Mouse (Mus musculus): ENCODE results near the gene Pcsk2. TPM values are rescaled to one million over a fixed set of nuclear protein-coding genes. Genes with fewer than 3 reads are reported as not detected.

Pcsk2 gene
- total RNA-seq, 2 experiments from 2014 or later: 163 to 169 TPM

DNA sequence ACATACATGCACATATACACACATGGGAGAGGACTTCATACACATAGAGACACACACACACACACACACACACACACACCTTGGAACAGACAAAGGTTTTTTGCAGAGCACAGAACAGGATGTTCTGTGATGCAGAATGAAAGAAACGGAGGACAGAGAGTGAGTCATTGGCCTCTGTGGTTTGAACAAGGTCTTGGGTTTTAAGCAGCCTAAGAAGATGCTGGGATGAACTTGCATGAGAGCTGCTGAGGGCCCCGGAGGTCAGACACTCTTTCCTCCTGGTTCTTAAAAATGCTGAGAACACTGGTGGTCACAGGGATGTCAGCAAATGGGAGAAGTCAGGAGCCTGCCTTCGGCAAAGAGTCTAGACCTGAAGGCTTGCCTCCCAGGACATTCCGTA, 178.1 kb downstream of the Pcsk2 start:
- no peak for DNase-seq (ENCODE audit: low spot score in 2 of 2)

DNA sequence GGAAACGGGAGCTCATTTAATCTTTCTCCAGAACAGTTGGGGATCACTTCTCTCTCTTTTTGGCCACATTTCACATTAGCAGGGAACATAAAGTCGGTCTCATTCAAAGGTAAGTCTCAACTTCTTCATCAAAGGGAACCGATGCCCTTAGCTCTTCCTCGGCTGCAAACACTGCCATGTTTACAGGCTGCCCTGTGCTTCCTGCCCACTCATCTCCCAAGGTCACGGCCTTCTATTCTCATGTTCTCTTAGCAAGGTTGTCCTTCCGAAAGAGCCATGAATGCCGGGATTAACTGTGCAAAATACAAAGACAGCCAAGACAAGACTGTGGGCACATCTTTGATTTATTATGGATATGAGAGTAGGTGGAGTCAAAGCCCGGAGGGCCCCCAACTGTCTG, 178.8 kb downstream of the Pcsk2 start:
- DNase-seq (ENCODE audit: low spot score in 2 of 2): no peak

DNA sequence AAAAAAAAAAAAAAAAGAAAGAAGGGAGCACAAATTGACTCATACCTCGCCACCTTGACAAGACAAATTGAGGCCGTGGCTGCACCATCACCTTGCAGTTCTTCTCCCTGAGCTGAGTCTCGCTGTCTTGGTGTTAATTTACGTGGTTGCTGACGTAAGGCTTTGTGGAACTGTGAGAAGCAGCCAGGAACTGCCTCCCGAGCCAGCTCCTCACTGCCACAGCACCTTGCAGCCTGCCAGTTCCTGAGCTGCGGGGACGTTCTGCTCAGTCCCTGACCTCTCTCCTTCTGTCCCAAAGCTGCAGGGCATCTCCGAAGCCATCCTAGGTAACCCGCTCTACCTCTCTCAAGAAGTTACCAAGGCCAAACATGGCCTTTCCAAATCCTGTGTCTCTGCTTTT, 186.5 kb downstream of the Pcsk2 start:
- no peak for DNase-seq (ENCODE audit: low spot score in 2 of 2)

DNA sequence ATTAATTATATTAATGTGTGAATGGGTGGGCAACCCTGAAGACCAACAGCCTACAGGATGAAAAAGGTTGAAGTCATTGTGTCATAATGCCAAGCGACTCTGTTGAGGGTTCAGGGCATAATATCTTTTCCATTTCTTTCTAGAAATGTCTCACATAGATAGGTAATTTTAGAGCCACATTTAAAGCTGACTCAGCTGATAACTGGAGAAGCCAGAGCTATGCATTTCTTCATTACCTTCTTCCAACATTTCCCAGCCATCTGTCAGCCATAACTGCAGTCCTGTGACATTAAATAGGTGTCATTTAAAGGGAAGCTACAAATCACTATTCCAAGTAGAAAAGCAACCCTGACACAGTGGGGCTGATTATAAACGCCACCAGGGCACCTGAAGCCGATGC, 189.5 kb downstream of the Pcsk2 start:
- DNase-seq (ENCODE audit: low spot score in 2 of 2): no peak

DNA sequence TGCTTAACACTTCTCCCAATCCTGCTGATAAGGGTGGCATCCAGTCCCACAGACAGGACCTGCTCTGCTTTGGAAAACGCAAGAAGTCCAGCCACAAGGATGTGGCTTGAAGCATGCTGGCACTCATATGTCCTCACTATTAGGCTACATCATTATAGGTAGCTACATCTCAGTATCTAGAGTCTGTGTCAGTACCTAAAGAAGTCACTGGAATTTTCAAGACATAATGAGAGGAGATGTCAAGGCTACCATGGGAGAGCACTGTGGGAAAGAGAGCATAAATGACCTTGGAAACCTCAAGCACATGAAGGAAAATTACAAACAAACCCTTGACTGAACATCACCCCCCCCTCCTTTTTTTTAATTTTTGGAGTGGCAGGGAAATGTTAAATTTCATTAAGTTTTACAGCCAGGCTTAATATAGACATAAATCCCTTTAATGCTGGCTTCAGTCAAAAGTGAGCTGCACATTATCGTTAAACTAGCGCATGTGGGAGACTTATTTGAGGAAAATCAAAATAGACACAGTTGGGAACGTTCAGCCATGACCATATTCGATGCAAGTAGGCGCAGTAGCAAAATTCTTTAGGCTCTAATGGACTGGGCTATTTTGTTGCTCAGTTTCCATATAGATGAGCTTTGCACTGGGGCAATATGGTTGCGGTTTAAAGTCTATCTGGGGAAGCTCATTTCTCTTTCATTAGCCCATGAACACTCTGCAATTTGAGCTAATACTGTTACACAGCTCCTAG, 193.7 kb downstream of the Pcsk2 start:
- DNase-seq (ENCODE audit: low spot score in 2 of 2): no peak

DNA sequence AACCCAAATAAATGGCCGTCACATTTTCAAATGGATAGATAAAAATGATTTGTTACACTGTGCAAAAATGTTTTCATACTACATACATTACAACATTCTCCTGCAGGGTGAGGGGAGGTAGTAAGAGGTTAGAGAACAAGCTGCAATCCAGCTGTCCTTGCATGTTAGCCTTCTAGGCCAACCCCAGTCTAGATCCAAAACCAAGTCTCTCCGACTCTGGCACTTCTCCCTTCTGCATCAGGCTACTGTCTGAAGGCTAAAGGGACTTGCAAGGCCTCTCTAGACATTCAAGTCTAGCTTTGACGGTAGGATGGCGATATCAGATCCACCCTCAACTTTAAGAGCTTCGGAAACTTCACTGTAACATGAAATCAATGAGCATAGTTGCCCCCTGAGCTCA, 196.5 kb downstream of the Pcsk2 start:
- no peak for DNase-seq (ENCODE audit: low spot score in 2 of 2)

DNA sequence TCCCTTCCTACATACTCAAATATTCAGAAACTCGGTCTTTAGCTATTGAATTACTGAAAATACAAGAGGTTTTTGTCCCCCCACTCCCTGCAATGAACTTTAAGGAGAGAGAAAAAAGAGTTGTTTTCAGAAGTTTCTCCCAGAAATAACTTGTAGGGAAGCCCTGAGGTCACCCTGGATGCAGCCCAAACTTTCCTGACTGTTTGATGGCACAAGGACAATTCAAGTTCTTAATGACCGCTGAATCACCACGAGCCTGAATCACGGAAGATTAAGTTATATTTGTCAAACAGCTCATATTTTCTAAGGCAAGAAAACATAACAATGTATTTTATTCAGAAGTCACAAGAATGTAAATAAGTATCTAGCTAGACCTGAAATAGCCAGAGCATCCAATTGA, 197.1 kb downstream of the Pcsk2 start:
- DNase-seq (ENCODE audit: low spot score in 2 of 2): no peak

DNA sequence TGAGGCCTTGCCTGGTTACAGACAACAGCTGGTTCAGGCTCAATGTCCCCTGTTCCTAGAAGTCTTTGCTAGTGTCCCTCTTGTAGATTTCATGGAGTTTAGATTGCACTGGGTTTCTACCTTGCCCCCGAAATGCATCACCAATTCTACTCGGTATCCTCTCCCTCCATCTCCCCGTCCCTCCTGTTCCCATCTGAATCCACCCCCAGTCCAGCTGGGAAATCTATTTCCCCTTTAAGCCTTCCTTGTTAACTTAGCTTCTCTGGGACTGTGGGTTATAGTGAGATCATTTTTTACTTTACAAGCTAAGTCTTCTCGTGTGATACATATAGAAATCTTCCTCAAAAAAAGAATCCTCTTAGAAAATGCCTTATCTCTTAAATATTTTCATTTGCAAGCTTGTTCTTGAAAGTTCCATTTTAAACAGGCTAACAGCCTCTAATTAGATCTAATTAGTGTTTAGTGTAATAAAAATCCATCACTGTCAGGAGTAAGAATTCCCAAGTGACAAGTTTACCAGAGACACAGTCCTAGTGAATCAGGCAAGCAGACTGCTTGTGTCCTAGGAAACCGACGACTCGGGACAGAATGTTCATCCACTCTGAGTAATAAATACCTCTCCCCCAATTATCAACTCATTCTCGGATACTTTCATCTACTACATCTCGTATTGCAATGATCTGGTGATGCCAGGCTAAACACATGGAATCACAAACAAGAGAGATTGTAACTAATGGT, 206.3 kb downstream of the Pcsk2 start:
- peak; percentile 18 to 49 for DNase-seq (ENCODE audit: low spot score in 2 of 2)

DNA sequence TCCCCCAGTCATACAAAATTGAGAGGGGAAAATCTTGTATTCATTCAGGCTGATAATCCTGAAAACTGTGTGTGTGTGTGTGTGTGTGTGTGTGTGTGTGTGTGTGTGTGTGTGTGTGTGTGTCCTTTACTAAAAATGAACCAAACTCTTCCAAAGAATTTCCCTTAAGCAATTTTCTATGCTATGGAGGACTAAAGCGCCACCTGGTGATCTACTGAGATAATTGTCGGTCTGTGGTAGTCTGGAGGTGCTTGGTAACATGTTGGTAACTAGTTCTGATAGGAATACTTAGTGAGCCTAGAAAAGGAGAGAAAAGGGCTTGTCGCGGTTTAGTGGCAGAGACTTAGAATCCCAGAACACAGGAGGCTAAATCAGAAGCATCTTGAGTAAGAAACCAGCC, 230.5 kb downstream of the Pcsk2 start:
- DNase-seq (ENCODE audit: low spot score in 2 of 2): peak in 1 of 2 experiments; percentile 73

DNA sequence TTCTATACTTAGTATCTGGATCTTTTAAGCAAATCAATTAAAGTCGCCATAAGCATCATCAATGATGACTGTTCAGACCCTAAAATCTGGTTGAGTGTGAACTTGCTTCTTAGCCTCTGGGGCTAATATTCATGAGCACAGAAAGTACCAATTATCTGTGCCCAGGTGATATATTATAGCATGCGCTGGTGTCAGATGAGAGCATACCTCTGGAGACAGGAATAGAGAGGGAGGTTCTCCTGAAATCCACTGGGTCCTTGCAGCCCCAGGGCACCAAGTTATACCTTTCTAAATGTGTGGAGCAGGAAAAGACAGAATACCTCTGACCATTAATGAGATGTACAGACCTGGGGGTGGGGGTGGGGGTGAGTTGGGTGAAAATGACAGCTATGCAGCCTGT, 234.4 kb downstream of the Pcsk2 start:
- DNase-seq (ENCODE audit: low spot score in 2 of 2): no peak

DNA sequence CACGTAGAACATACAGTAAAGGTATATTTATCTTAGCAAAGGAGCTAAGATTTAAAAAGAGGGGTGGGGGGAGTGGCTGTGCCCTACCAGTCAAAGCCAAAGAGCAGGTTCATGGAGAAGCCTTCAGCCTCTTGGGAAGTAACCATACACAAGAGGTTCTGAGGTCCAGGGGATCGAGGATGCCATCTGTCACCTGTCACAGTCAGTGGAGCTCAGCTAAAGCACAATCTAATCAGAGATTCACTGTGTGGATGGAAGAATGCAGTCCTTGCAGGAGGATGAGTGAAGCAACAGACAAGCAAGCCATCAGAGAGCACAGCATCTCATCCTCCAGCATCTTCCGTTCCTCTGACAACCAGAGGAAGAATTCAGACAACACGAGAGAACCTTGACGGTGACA, 244.0 kb downstream of the Pcsk2 start:
- no peak for DNase-seq (ENCODE audit: low spot score in 2 of 2)

DNA sequence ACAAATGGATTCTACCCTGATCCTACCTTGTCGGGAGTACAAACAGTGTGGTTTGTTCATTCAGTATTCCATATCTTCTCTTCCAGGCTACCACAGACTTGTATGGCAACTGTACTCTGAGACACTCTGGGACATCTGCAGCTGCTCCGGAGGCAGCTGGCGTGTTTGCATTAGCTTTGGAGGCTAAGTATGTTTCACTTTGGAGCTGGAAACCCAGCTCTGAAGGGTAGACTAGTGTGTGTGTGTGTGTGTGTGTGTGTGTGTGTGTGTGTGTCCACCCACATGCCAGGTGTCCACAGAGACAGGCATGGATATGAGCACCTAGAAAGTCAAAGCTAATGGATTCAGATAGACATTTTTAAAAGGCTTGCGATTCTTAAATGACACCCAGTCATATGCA, 249.9 kb downstream of the Pcsk2 start:
- peak in 1 of 2 experiments; percentile 54 for DNase-seq (ENCODE audit: low spot score in 2 of 2)

DNA sequence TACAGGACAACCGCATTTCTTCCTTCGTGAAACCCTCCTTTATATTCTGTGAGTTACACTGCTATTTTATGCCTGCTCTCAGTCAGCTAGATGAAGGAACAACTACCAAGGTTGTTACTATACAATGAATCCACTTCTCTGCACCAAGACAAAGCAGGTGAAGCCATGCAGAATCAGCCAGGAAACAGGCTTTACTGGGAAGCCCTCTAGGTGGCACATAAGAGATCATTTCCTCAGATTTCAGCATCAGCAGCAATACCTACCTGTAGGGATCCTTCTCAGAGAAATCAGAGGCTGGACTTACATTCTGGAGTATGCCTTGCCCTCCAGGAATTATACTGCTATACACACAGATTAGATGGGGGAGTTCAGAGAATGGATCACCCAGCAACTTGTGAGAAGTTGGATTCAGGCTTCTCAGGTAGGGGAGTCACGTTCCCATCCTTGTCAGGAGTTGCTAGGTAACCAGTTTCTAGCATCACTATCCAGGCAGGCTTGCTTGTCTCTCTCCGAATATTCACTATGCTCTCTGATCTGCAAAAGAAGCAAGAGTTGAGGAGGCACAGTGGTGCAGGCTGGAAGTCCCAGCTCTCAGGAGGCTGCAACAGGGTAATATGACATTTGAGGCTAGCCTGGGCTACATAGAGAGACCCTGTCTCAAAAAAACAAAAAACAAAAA, 250.5 kb downstream of the Pcsk2 start:
- no peak for DNase-seq (ENCODE audit: low spot score in 2 of 2)

DNA sequence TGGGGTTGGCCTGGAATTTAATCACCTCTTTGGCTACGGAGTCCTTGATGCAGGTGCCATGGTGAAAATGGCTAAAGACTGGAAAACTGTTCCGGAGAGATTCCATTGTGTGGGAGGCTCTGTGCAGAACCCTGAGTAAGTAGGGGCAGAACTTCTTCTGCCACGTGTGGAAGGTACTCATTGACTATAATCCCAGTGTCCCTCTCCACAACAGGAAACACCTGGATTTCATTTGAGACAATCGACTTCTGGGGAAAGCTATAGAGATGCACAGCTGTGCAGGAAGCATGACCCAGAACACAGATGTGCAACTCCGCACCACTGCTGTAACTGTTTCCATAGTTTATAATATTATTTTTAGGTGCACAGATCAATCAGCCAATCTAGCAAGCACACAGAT, 255.1 kb downstream of the Pcsk2 start:
- no peak for DNase-seq (ENCODE audit: low spot score in 2 of 2)

DNA sequence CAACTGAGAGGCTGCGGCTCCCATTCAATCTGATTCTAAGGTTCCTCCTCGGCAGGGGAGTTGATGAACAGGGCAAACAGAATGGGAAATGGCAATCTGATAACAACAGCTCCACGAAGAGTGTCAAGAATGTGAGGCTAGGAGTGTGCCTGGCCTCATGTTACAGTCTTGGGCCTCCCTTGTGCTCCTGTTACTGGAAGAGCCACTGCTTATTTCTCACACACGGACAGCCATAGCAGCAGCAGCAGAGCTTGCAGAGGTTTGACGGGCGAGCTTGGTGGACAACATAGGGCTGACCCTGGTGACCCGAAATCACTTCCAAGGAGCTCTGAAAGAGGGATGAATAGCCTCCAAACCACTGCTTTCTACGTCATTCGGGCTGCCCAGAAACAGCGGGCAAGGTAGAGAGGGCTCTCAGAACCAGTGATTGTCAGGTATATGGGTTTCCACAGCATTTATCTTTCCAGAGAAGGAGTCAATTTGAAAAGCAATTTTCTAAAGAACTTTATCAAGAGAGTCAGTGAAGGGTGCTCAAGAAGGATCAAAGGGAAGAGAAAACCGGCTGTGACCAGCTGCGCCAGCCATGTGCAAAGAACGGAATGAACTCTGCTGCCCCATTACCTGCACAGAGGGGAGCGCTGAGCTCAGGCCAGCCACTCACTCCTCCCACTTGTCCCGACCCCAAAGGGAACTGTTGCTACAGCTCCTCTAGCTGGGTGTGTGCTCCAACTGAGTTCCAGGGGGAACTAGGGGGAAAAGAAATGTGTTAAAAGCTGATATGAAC, 260.4 kb downstream of the Pcsk2 start:
- no peak for DNase-seq (ENCODE audit: low spot score in 2 of 2)

DNA sequence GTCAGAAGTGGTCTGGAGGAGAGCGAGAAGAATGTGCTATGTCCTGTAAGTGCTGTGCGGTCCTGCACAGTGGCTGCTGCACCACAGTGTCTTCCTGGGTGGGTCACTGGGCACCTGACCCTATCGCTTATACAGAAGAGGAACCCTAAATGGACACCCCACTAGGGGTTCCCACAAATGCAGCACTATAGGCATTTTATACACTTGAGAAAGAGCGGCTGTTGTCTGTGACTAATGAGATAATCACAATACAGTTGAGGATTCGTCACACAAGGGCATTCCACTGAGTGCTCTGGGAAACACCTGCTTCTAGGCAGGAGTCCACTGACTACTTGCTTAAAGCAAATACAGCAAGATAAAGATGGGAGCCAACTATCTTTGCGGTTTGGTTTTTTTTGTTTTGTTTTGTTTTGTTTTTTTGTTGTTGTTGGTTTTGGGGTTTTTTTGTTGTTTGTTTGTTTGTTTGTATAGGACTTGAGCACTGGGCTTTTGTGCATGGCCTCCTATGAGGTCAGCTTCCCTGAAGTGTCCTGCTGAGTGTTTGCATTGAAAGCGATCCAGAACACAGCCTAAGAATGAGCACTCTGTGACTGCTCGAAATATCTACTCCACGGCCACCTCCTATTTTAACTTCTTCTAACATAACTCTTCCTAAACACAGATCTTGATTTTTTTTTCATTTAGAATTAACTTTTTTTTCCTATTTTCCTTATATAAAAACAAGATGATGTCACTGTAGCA, 261.1 kb downstream of the Pcsk2 start:
- no peak for DNase-seq (ENCODE audit: low spot score in 2 of 2)

DNA sequence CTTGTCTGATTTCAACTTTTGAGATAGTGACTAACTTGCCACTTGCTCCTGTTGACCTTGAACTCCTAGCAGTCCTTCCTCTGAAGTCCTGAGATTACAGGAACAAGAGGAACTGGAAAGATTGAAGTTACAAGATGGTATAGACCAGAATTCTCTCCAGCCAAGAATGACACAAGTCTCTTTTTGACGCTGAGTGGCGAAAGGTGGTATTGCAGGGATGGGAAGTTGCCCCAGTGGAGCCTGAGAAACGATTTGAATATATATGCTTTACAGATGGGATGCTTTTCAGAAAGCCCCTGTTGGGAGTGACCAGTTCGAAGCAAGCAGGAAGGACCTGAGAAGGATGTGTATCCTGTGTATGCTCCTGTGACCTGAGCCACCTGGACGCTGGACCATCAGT, 262.8 kb downstream of the Pcsk2 start:
- peak in 1 of 2 experiments; percentile 19 for DNase-seq (ENCODE audit: low spot score in 2 of 2)

DNA sequence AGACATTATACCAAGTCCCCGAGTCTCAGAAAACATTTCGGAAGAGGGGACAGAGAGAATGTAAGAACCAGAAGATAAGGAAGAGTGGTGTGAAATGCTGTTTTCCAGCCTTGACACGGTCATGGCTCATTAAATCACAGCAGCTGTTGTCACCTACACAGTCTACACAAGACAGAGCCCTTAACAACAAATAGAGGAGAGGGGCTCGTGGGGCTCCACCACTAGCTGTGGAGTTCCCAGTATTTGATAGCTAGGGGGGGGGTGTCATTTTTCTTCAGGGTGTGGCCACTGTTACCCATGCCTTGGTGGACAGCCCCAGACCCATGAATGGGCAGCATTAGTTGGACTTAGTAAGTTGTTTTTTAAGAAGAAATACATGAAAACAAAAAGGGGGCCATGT, 266.3 kb downstream of the Pcsk2 start:
- DNase-seq (ENCODE audit: low spot score in 2 of 2): no peak

DNA sequence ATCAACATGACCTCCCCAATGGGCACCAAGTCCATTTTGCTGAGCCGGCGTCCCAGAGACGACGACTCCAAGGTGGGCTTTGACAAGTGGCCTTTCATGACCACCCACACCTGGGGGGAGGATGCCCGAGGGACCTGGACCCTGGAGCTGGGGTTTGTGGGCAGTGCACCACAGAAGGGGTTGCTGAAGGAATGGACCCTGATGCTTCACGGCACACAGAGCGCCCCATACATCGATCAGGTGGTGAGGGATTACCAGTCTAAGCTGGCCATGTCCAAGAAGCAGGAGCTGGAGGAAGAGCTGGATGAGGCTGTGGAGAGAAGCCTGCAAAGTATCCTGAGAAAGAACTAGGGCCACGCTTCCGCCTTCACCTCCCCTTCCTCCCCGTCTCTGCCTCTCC, 267.5 kb downstream of the Pcsk2 start:
- DNase-seq (ENCODE audit: low spot score in 2 of 2): no peak

DNA sequence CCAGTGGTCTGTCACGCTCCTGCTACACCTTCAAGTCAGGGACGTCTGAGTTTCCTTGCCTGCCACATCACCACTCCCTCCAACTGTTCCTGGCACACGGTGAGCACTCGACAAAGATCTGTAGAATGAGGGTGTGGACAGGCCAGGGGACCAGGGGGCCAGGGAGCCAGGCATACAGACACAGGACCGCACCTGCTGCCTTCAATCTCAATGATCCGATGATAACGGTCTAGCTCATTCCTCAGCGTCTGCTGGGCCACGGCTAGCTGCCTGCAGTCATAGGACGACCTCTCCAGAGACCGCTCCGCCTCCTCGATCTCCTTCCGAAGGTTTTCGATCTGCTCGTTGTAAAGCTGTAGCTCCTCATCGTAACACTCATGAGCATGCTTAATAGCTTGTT, 285.7 kb downstream of the Pcsk2 start:
- DNase-seq (ENCODE audit: low spot score in 2 of 2): no peak

DNA sequence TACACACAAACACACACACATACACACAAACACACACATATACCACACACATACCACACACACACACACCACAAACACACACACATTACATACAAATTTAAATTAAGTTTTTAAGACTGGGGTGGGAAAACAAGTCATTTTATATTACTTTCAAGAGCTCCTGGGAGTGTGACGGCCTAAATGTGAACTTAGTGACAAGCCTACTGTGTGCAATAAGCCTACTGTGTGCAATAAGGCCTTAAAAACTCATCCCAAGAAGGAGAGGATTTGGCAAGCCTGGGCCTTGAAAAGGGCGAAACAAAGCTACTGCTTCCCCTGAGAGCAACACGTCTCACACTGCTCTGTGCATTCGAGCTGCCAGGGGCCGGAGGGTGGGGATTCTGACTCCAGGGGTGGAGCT, 286.8 kb downstream of the Pcsk2 start:
- DNase-seq (ENCODE audit: low spot score in 2 of 2): no peak
